Mouse (Mus musculus): ENCODE results near the gene Vgf. TPM values are rescaled to one million over a fixed set of nuclear protein-coding genes. Genes with fewer than 3 reads are reported as not detected.

The Vgf gene
- 0.89 and 1.0 TPM in 2 replicates for polyA plus RNA-seq (2015; fragmentation: Nextera tagmentation; extraction: Ambion mirVana)

DNA sequence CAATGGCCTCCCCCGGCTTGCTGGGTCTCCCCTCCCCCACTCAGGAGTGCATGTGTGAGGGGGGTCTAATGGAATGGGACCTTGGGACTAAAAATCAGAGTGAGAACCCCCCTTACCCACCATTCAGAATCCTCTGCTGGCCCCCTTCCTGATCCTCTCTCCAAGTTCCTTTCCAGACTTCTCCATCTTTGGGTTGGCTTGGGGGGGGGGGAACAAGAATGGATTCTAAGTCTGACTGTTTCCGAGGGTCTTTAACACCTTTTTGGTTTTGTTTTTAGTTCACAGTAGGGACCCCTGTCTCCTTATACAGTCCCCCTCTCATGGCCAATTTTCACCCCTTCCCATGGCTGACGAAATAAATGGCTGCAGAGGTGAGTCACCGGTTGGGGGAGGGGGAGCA is at the start of gene Vgf:
Vgf (plus strand) TSS at position 301 of the 400 bp plus-strand sequence.
- H3K36me3 ChIP-seq (ENCODE audit: poor library complexity, severe bottlenecking): no peaks in the 10 kb centered on the region
- WGBS: 21% methylated on average over 4 of the region's 4 CpGs
- no peak for ATAC-seq
- peaks cover 28% of the 10 kb centered on the region for H3K4me1 ChIP-seq
- H3K4me2 ChIP-seq: peak within 1 kb of the TSS; percentile 49
- H3K4me3 ChIP-seq: peak within 1 kb of the TSS; percentile 17; the same call in 1 of the 2 replicates
- 0 out of 2 replicates have a peak within 1 kb of the TSS, but pooled peaks have one; percentile 9 for H3K9ac ChIP-seq
- no peaks in the 10 kb centered on the region for H3K9me3 ChIP-seq (replicated peaks)
- peaks cover 76% of the 10 kb centered on the region for H3K27me3 ChIP-seq
- no peak within 1 kb of the TSS for H3K27ac ChIP-seq

DNA sequence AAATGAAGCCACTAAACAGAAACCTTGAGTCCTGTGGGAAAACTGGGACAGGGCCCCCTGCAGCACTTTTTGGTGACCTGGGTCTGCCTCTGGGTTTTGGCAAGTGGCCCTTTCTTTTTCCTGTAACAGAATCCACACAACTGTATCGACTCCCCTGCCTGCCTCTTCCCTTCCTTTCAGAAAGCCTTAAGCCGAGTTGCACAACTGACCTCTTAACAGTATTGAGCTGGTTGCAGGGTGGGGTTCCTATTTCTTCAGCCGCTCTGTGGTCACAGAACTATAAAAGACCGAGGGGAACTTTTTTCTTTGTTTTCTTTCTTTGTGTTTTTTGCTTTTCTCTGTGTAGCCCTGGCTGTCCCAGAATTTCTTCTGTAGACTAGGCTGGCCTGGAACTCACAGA is 48.4 kb upstream of the Vgf start:
- no peak overlapping the region for H3K4me3 ChIP-seq
- no peak overlapping the region for H3K27ac ChIP-seq
- H3K9me3 ChIP-seq (replicated peaks): no peaks in the 10 kb centered on the region
- H3K9ac ChIP-seq: no peak overlapping the region
- ATAC-seq: no peak
- peaks cover 23% of the 10 kb centered on the region for H3K36me3 ChIP-seq (ENCODE audit: poor library complexity, severe bottlenecking)
- H3K4me1 ChIP-seq: no peaks in the 10 kb centered on the region
- H3K4me2 ChIP-seq: no peak overlapping the region
- no peaks in the 10 kb centered on the region for H3K27me3 ChIP-seq
- 73% methylated on average over 4 of the region's 4 CpGs for WGBS

DNA sequence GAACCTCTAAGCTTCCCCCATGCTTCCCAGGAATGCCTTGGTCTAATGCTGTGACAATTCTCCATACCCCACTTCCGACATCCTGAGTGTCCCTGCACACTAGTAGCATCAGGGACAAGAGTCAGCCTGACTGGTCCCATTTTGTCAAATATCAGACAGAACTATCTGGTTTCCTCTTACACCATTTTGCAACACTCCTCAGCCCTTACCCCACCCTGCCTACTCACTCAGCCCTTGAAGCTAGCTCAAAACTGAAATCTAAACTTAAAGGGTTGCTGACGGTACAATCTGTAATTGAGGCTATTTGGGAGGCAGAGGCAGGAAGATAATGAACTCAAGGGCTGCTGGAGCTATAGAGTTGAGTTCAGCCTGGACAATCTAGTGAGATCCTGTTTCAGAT is 46.4 kb upstream of the Vgf start:
- H3K9ac ChIP-seq: no peak overlapping the region
- no peak for ATAC-seq
- H3K36me3 ChIP-seq (ENCODE audit: poor library complexity, severe bottlenecking): peaks cover 41% of the 10 kb centered on the region
- H3K4me2 ChIP-seq: no peak overlapping the region
- H3K27ac ChIP-seq: no peak overlapping the region
- no peak overlapping the region for H3K4me3 ChIP-seq
- no peaks in the 10 kb centered on the region for H3K4me1 ChIP-seq
- no peaks in the 10 kb centered on the region for H3K9me3 ChIP-seq (replicated peaks)
- H3K27me3 ChIP-seq: no peaks in the 10 kb centered on the region
- WGBS: 84% methylated on average over 2 of the region's 2 CpGs

DNA sequence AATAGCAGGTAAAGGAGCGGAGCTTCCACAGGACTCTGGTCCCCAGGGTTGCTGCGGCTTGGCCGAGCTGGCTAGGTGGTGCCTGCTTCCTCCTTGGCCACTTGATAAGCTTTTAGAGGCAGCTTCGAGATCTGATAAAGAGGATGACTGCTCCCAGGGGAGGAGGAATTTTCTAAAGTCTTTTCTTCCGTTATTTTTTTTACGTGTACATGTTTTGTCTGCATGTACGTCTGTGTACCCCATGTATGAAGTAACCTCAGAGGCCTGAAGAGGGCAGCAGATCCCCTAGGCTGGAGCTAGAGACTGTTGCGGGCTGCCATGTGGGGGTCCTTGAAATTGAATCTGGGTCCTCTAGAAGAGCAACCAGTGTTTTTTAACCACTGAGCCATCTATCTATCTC is 45.2 kb upstream of the Vgf start:
- Histone ChIP-seq H3K4me2 (no peak overlapping the region), H3K4me1 (peaks cover 5% of the 10 kb centered on the region), H3K27me3 (no peaks in the 10 kb centered on the region), H3K27ac (no peak overlapping the region), H3K9ac (no peak overlapping the region), H3K4me3 (no peak overlapping the region), H3K9me3 (replicated peaks) (no peaks in the 10 kb centered on the region), H3K36me3 (ENCODE audit: poor library complexity, severe bottlenecking) (peaks cover 42% of the 10 kb centered on the region)
- WGBS: 88% methylated on average over 8 of the region's 8 CpGs
- ATAC-seq: no peak

DNA sequence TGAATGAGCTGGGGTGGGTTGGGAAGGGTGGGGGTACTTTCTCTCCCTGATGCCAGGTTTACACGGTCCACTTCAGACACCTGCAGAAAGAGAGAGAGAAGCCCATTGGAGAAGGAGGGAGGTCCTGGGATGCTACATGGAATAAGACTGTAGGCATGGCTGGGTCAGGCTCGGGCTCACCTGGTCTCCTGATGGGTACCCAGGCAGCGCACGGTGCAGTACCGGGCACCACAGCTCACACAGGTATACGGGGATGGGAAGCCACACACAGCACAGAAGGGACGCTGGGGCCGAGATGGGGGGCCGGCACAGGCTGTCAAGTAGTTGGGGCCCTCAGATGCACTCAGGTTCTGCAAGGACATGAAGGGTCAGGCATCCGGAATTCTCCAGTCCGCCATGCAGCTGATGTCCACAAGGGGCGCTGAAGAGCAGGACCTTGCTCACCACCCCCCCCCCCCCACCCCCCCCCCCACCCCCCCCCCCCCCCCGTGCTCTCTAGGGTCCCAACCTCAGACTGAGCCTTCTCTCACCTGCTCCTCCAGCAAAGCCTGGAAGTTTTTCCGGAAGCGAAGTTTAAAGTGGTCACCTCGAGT is 43.8 kb upstream of the Vgf start:
- Histone ChIP-seq H3K27me3 (no peaks in the 10 kb centered on the region), H3K4me3 (no peak overlapping the region), H3K9ac (no peak overlapping the region), H3K4me1 (peaks cover 9% of the 10 kb centered on the region), H3K27ac (no peak overlapping the region), H3K9me3 (replicated peaks) (no peaks in the 10 kb centered on the region), H3K4me2 (no peak overlapping the region), H3K36me3 (ENCODE audit: poor library complexity, severe bottlenecking) (peaks cover 42% of the 10 kb centered on the region)
- no peak for ATAC-seq
- WGBS: 54% methylated on average over 14 of the region's 16 CpGs

DNA sequence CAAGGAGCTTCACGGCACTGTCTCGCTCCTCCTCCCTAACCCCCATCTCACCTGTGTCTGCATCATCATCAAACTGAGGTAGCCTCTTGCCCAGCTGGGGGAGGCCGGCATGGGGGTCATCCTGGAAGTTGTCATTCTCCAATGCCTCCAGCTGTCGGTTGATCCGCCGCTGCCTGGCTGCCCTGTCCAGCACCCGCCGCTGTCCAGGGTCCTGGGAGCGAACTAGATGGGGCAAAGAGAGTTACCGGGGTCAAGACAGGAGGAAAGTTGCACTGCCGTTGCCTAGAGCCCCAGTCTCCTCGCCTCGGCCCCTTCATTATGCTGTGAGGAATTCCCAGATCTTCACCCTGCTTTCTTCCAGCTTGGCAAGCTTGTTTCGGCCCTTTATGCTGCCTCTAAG is 41.4 kb upstream of the Vgf start:
- H3K27ac ChIP-seq: peak overlapping the region; percentile 25; the same call in 1 of the 2 replicates
- H3K36me3 ChIP-seq (ENCODE audit: poor library complexity, severe bottlenecking): peaks cover 55% of the 10 kb centered on the region
- no peak for ATAC-seq
- no peak overlapping the region for H3K4me3 ChIP-seq
- WGBS: 62% methylated on average over 14 of the region's 14 CpGs
- no peak overlapping the region for H3K9ac ChIP-seq
- H3K27me3 ChIP-seq: no peaks in the 10 kb centered on the region
- peaks cover 22% of the 10 kb centered on the region for H3K4me1 ChIP-seq
- H3K4me2 ChIP-seq: no peak overlapping the region
- no peaks in the 10 kb centered on the region for H3K9me3 ChIP-seq (replicated peaks)

DNA sequence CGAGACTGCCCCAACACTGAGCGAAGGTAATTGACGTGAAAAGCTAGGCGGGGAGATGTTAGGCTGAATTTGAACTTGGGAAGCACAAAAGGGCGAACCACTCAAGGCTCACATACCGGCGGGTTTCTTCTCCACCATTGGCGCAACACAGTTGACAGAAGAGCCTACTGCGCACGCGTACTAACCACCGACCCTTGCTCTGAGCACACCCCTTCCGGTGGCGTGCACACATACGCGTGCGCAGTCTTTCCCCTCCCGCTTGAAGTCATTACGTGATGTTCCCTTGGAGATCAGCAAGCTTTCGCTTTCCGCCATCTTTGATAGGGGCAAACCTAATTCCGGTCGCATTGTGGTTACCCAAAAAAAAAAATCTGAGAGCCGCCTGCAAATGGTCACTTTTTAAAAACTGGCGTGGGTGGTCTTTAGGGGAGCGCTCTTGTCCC is 39.5 kb upstream of the Vgf start, which contains the start of gene Plod3:
Plod3 (plus strand) TSS at position 325 of the 443 bp plus-strand sequence.
- peak; percentile 93 for ATAC-seq
- Histone ChIP-seq H3K4me3 (peak within 1 kb of the TSS; percentile 90), H3K36me3 (ENCODE audit: poor library complexity, severe bottlenecking) (peaks cover 58% of the 10 kb centered on the region), H3K27ac (peak within 1 kb of the TSS; percentile 93), H3K27me3 (no peaks in the 10 kb centered on the region), H3K4me2 (peak within 1 kb of the TSS; percentile 93), H3K9me3 (replicated peaks) (no peaks in the 10 kb centered on the region), H3K9ac (peak within 1 kb of the TSS; percentile 98), H3K4me1 (peaks cover 22% of the 10 kb centered on the region)
- WGBS: 0% methylated on average over 26 of the region's 26 CpGs

DNA sequence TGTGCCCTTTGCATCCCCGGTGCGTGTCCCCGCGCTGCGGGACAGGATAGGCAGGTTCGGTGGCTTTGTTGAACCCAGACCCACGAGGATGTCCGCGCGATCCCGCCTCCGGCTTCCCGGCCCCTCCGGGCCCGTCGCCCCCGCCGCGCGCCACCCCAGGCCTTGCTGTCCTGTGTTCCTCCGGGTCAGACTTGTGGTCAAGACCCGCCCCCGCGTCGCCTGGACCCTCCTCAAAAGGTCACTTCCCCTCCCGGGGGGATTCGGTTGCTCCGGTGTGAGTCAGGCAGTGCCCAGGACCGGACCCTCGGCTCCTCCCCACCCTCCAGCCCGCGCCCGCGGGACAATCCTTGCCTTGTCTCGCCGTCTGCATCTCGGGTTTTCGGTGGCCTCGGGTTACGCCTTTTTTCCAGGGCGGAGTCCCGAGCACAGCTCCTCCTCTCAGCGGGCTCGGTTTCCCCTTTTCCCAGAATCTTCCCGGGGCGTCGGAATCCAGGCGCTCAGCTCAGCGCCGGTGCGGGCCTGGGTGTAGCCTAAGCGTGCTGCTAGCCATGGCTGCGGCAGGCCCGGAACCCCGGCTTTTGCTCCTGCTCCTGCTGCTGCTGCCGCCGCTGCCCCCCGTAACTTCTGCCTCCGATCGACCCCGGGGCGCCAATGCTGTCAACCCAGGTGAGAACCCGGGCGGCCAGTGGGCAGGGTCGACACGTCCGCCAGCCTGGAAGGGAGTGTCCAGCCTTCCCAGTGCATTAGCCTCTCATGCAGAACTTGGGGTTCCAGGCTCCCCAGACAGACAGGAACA is 38.9 kb upstream of the Vgf start:
- Histone ChIP-seq H3K4me2 (peak overlapping the region; percentile 93), H3K9ac (peak overlapping the region; percentile 98), H3K4me1 (peaks cover 22% of the 10 kb centered on the region), H3K27ac (peak overlapping the region; percentile 93), H3K36me3 (ENCODE audit: poor library complexity, severe bottlenecking) (peaks cover 58% of the 10 kb centered on the region), H3K27me3 (no peaks in the 10 kb centered on the region), H3K9me3 (replicated peaks) (no peaks in the 10 kb centered on the region), H3K4me3 (peak overlapping the region; percentile 90)
- under 1% methylated on average over 67 of the region's 67 CpGs for WGBS
- ATAC-seq: peak; percentile 68

DNA sequence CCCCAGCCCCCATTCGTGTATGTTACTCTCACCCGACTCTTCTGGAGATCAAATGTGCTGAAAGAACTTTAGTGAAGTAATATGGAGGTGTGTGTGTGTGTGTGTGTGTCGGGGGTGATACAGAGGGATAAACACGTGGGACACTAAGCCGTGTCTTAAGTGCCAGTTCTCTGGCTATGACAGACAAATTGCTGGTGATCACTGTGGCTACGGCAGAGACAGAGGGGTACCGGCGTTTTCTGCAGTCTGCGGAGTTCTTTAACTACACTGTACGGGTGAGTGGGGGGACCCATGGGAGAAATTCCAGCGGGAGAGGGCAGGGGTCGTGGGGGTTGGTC is 38.3 kb upstream of the Vgf start, which contains the start of gene Znhit1:
Znhit1 (minus strand) TSS at position 88 of the 338 bp plus-strand sequence.
- H3K9ac ChIP-seq: peak within 1 kb of the TSS; percentile 98
- H3K36me3 ChIP-seq (ENCODE audit: poor library complexity, severe bottlenecking): peaks cover 63% of the 10 kb centered on the region
- H3K4me2 ChIP-seq: peak within 1 kb of the TSS; percentile 93
- peak within 1 kb of the TSS; percentile 90 for H3K4me3 ChIP-seq
- H3K27me3 ChIP-seq: no peaks in the 10 kb centered on the region
- H3K9me3 ChIP-seq (replicated peaks): no peaks in the 10 kb centered on the region
- ATAC-seq: no peak
- WGBS: 8% methylated on average over 12 of the region's 12 CpGs
- H3K4me1 ChIP-seq: peaks cover 22% of the 10 kb centered on the region
- peak within 1 kb of the TSS; percentile 93 for H3K27ac ChIP-seq

DNA sequence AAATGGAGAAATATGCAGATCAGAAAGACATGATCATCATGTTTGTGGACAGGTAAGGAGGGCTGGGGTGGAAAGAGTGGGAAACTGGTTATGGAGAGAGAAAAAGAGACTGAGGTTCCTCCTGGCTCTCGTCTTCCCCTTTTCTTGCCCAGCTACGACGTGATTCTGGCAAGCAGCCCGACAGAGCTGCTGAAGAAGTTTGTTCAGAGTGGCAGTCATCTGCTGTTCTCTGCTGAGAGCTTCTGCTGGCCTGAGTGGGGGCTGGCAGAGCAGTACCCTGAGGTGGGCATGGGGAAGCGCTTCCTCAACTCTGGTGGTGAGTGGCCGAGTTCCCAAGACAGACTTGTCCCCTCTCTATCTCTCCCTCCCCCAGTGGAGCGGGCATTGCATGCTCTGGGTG is 37.8 kb upstream of the Vgf start:
- Histone ChIP-seq H3K27ac (no peak overlapping the region), H3K4me1 (peaks cover 22% of the 10 kb centered on the region), H3K36me3 (ENCODE audit: poor library complexity, severe bottlenecking) (peaks cover 63% of the 10 kb centered on the region), H3K9ac (peak overlapping the region; percentile 98), H3K9me3 (replicated peaks) (no peaks in the 10 kb centered on the region), H3K4me2 (peak overlapping the region; percentile 93), H3K27me3 (no peaks in the 10 kb centered on the region), H3K4me3 (peak overlapping the region; percentile 90)
- ATAC-seq: no peak
- WGBS: 61% methylated on average over 7 of the region's 7 CpGs

DNA sequence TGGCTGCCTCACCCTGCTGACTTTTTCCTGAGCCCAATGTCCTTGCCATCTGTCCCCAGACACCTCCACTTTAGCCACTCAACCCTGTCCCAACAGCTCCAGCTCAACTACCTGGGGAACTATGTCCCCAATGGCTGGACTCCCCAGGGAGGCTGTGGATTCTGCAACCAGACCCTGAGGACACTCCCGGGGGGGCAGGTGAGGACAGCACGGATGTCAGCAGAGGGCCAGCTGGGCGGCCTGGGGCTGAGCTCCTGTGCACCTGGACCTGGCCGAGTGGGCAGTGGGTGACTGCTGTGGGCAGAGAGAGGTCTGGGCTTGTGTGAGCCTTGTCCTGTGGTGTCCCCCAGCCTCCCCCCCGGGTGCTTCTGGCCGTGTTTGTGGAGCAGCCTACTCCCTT is 36.4 kb upstream of the Vgf start:
- Histone ChIP-seq H3K4me2 (no peak overlapping the region), H3K27ac (no peak overlapping the region), H3K9ac (no peak overlapping the region), H3K4me3 (no peak overlapping the region), H3K27me3 (no peaks in the 10 kb centered on the region), H3K4me1 (peaks cover 22% of the 10 kb centered on the region), H3K36me3 (ENCODE audit: poor library complexity, severe bottlenecking) (peaks cover 63% of the 10 kb centered on the region), H3K9me3 (replicated peaks) (no peaks in the 10 kb centered on the region)
- no peak for ATAC-seq
- WGBS: 96% methylated on average over 6 of the region's 6 CpGs

DNA sequence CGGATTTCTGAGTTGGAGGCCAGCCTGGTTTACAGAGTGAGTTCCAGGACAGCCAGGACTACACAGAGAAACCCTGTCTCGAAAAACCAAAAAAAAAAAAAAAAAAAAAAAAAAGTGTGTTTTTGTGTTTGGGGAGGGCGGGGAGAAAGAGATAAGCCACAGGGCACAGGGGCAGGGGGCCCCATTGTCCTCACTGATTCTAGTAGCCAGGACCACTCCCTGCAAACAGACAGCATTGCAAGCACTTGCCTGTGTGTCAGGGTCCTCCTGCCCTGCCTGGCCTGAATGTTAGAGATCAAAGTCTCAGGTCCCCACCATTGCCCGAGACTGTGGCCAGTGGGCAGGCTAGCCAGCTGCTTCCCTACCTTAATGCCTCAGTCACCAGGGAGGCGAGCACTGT is 26.7 kb upstream of the Vgf start:
- ATAC-seq: no peak
- Histone ChIP-seq H3K9me3 (replicated peaks) (no peaks in the 10 kb centered on the region), H3K9ac (no peak overlapping the region), H3K27ac (no peak overlapping the region), H3K36me3 (ENCODE audit: poor library complexity, severe bottlenecking) (peaks cover 20% of the 10 kb centered on the region), H3K4me2 (no peak overlapping the region), H3K4me1 (no peaks in the 10 kb centered on the region), H3K27me3 (no peaks in the 10 kb centered on the region), H3K4me3 (no peak overlapping the region)
- WGBS: 77% methylated on average over 4 of the region's 5 CpGs
